Mouse (Mus musculus) monocyte, adult 5-6 weeks (primary cell): ENCODE measurements around the gene Gbx2. TPM values are rescaled to one million over a fixed set of nuclear protein-coding genes. Genes with fewer than 3 reads are reported as not detected.
A peak's percentile ranks its signal among the peaks of the same experiment; 100 is the strongest.

Experiments used
- ATAC-seq: fragments of 153-309, 156-312 bp; replicated peaks from 2 replicates; pipeline ENCODE4 v1.8.0; 2017; ENCODE audit warnings: mild to moderate bottlenecking; ENCODE audit not compliant: low TSS enrichment, insufficient number of reproducible peaks, severe bottlenecking, poor library complexity, low FRiP score
- total RNA-seq: library from RNA; stranded (forward); fragments of 200-1000, 200-491, 200-594 nt; gene quantifications from 3 replicates; pipeline ENCODE4 v1.2.3, GENCODE M21; 2017

The Gbx2 gene
- total RNA-seq, 1 experiment from 2014 or later: not detected

GRCm38 (mm10) chr1:89921806-89922205, 9.2 kb downstream of the Gbx2 start:
- ATAC-seq: no peak

GRCm38 (mm10) chr1:89919206-89919605, 11.8 kb downstream of the Gbx2 start:
- no peak for ATAC-seq

- no peak for ATAC-seq
Measured at GRCm38 (mm10) chr1:89918111-89918510, 12.9 kb downstream of the Gbx2 start.

GRCm38 (mm10) chr1:89913611-89914010, 17.4 kb downstream of the Gbx2 start:
- ATAC-seq: no peak

- no peak for ATAC-seq
Measured at GRCm38 (mm10) chr1:89912392-89912791, 18.6 kb downstream of the Gbx2 start.

- ATAC-seq: no peak
Measured at GRCm38 (mm10) chr1:89909796-89910195, 21.2 kb downstream of the Gbx2 start.

GRCm38 (mm10) chr1:89902641-89903040, 28.3 kb downstream of the Gbx2 start:
- no peak for ATAC-seq

- ATAC-seq: 0 out of 2 replicates have a peak, but pooled peaks have one; percentile 40
Measured at GRCm38 (mm10) chr1:89902236-89902635, 28.7 kb downstream of the Gbx2 start.

- ATAC-seq: no peak
Measured at GRCm38 (mm10) chr1:89901381-89901780, 29.6 kb downstream of the Gbx2 start.

GRCm38 (mm10) chr1:89899761-89900445, 31.1 kb downstream of the Gbx2 start:
- no peak for ATAC-seq

- ATAC-seq: no peak
Measured at GRCm38 (mm10) chr1:89899036-89899435, 31.9 kb downstream of the Gbx2 start.

- ATAC-seq: no peak
Measured at GRCm38 (mm10) chr1:89895801-89896200, 35.2 kb downstream of the Gbx2 start.

- no peak for ATAC-seq
Measured at GRCm38 (mm10) chr1:89892281-89892680, 38.7 kb downstream of the Gbx2 start.

- ATAC-seq: no peak
Measured at GRCm38 (mm10) chr1:89891400-89891799, 39.6 kb downstream of the Gbx2 start.

- ATAC-seq: no peak
Measured at GRCm38 (mm10) chr1:89885696-89886095, 45.3 kb downstream of the Gbx2 start.

GRCm38 (mm10) chr1:89884335-89884734, 46.6 kb downstream of the Gbx2 start:
- ATAC-seq: no peak

- no peak for ATAC-seq
Measured at GRCm38 (mm10) chr1:89880834-89881233, 50.1 kb downstream of the Gbx2 start.

- ATAC-seq: no peak
Measured at GRCm38 (mm10) chr1:89880193-89880592, 50.8 kb downstream of the Gbx2 start.

- ATAC-seq: no peak
Measured at GRCm38 (mm10) chr1:89878496-89878895, 52.5 kb downstream of the Gbx2 start.
